Mouse (Mus musculus): Measurements from ENCODE around the gene Cd200r1. TPM values are rescaled to one million over a fixed set of nuclear protein-coding genes. Genes with fewer than 3 reads are reported as not detected.

Cd200r1 gene
- total RNA-seq, 2 experiments from 2014 or later: 0.26 TPM; not detected in 1

- Histone ChIP-seq H3K27ac (no peak overlapping the region), H3K4me3 (no peak overlapping the region)
- no peak for TF ChIP-seq CTCF (conservative IDR thresholded peaks at IDR 0.05)
- DNase-seq (ENCODE audit: low spot score in 2 of 2): no peak
Observed at GRCm38 (mm10) chr16:44734059-44734458, 31.5 kb upstream of the Cd200r1 start.

DNA sequence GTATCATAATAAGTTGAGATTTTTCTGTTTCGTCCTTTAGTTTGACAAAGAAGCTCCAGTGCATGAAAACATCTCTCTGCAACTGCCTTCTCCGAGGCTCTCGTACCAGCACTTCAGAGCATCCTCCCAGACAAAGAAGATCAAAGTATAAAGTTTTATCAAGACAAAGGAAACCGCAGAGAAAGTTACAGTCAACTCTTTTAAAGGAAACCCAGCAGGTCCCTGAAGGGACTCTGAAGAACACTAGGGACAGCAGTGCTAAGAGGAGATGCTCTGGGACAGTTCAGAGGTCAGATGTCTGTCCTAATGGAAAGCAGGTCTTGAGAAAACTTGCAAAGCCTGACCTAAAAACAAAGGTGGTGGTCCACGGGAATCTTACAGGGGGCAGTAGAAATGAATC lies 29.9 kb upstream of the Cd200r1 start:
- no peak for TF ChIP-seq CTCF (conservative IDR thresholded peaks at IDR 0.05)

DNA sequence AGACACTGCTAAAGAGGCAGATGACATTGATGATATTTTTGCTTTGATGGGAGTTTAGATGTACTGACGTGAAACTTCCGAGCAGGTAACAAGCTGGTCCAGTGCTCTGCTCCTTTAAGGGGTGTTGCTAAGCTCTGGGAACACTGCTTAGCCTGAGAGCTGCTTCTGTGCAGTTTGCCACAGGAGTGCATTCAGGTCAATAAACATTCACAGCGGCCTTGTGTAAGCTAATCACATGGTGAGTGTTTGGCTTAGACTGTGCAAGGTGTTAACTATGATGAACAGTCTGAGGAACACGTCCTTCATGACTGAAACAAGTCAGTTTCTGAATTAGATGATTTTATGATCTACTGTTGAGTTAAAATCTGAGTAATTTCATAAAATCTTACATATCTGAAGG lies 29.4 kb upstream of the Cd200r1 start:
- DNase-seq (ENCODE audit: low spot score in 2 of 2): no peak
- H3K4me3 ChIP-seq: no peak overlapping the region
- no peak overlapping the region for H3K27ac ChIP-seq
- TF ChIP-seq CTCF (conservative IDR thresholded peaks at IDR 0.05): no peak

More for the DNA sequence above, 29.9 kb upstream of the Cd200r1 start:
- Histone ChIP-seq H3K27ac (no peak overlapping the region), H3K4me3 (no peak overlapping the region)
- DNase-seq (ENCODE audit: low spot score in 2 of 2): no peak

- Histone ChIP-seq H3K27ac (no peak overlapping the region), H3K4me3 (no peak overlapping the region)
- no peak for DNase-seq (ENCODE audit: low spot score in 2 of 2)
Observed at GRCm38 (mm10) chr16:44742753-44743152, 22.8 kb upstream of the Cd200r1 start.

DNA sequence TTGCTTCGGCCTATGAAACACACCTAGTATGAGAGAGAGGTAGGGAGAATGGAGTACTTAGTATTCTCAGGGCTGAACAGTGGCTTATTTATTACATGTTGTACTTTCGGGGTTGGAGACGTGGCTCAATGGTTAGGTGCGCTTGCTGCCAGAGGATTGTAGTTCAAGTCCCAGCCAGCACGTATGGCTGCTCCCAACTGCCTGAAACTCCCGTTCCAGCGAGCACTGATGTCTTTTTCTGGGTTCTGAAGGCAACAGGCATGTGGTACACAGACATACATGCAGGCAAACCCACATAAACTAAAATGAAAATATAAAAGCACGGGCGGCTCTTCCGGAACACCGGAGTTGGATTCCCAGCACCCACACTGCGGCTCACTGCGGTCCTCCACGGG lies 20.1 kb upstream of the Cd200r1 start:
- Histone ChIP-seq H3K27ac (peak overlapping the region; percentile 98), H3K4me3 (peak overlapping the region; percentile 75)
- no peak for DNase-seq (ENCODE audit: low spot score in 2 of 2)
- TF ChIP-seq CTCF (conservative IDR thresholded peaks at IDR 0.05): no peak

More at GRCm38 (mm10) chr16:44742753-44743152, 22.8 kb upstream of the Cd200r1 start:
- peak; percentile 65 for TF ChIP-seq CTCF (conservative IDR thresholded peaks at IDR 0.05)

- peak within 1 kb of the TSS; percentile 75 for H3K4me3 ChIP-seq
- H3K27ac ChIP-seq: peak within 1 kb of the TSS; percentile 98
- TF ChIP-seq CTCF (conservative IDR thresholded peaks at IDR 0.05): no peak
- DNase-seq (ENCODE audit: low spot score in 2 of 2): peak; percentile 85 to 89
Observed at GRCm38 (mm10) chr16:44745866-44746562, 19.5 kb upstream of the Cd200r1 start, which contains the start of gene Gtpbp8. TSS of gene Gtpbp8 (minus strand) at chr16:44746363.

- no peak overlapping the region for H3K27ac ChIP-seq
- TF ChIP-seq CTCF (conservative IDR thresholded peaks at IDR 0.05): no peak
- DNase-seq (ENCODE audit: low spot score in 2 of 2): no peak
Observed at GRCm38 (mm10) chr16:44748007-44748406, 17.5 kb upstream of the Cd200r1 start.

DNA sequence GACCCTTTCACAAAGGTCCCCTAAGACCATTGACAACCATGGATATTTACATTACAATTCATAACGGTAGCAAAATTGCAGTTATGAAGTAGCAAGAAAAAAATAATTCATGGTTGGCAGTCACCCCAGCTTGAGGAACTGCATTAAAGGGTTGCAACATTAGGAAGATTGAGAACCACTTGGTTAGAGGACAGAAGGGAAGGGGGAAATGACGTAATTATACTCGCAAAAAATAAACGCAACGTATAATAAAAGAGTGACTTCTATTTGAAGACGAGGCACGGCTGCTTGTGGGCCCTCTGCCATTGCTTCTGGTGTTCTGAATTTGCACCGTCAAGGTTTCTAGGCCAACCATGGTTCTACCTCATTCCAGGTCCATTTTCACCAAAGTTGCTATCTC lies 7.8 kb upstream of the Cd200r1 start:
- H3K4me3 ChIP-seq: no peak overlapping the region
- no peak for DNase-seq (ENCODE audit: low spot score in 2 of 2)
- no peak overlapping the region for H3K27ac ChIP-seq
- no peak for TF ChIP-seq CTCF (conservative IDR thresholded peaks at IDR 0.05)

More at GRCm38 (mm10) chr16:44748007-44748406, 17.5 kb upstream of the Cd200r1 start:
- no peak overlapping the region for H3K4me3 ChIP-seq

GRCm38 (mm10) chr16:44761811-44762210 lies 3.7 kb upstream of the Cd200r1 start:
- TF ChIP-seq CTCF (conservative IDR thresholded peaks at IDR 0.05): peak; percentile 70
- H3K27ac ChIP-seq: no peak overlapping the region
- no peak for DNase-seq (ENCODE audit: low spot score in 2 of 2)
- H3K4me3 ChIP-seq: no peak overlapping the region

DNA sequence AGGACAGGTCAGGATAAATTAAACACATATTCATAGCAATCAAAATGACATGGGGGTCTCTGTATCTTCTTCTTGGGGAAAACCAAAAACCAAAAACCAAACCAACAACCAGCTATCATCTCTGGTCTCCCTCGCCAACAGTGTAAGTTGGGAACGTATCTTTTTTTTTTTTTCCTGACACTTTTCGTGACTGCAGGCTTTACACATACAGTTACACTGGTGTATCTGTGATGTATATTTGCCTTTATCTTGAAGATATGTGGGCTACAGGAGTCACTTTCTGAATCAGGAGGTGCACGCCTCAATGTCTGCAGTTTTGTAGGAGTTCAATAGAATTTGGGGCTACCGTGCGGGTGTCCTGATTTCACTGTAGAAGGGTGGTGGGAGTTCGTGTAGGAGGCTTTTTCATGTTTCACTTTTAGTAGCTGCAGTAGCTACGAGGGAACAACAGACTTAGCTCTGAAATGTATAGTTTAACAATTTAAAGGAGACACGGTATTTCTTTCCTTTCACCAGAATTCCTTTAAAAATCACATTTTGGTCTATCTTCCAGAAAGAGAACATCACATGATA lies 870 bp downstream of the Cd200r1 start:
- DNase-seq (ENCODE audit: low spot score in 2 of 2): no peak
- no peak overlapping the region for H3K27ac ChIP-seq
- no peak for TF ChIP-seq CTCF (conservative IDR thresholded peaks at IDR 0.05)

DNA sequence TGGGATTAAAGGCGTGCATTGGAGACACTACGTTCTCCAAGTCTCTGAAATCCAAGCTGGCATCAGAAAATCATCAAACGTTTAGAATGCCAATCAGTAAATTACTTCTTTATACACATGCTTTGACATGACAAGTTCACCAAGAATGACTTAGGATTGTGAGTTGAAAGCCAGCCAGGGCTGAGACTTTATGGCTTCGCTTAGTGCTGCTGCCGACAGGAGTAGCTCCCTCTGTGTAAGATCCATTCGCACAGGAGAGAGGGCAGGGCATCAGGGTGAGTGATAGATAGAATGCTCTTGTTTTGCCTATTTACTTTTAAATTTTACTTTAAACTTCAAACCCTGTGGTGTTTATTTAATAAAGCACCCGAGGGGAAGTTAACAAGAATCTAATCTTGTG lies 2.0 kb downstream of the Cd200r1 start:
- TF ChIP-seq CTCF (conservative IDR thresholded peaks at IDR 0.05): no peak
- DNase-seq (ENCODE audit: low spot score in 2 of 2): no peak
- no peak overlapping the region for H3K4me3 ChIP-seq

More for the DNA sequence above, 870 bp downstream of the Cd200r1 start:
- H3K4me3 ChIP-seq: no peak overlapping the region

GRCm38 (mm10) chr16:44767967-44768366 lies 2.4 kb downstream of the Cd200r1 start:
- DNase-seq (ENCODE audit: low spot score in 2 of 2): no peak
- TF ChIP-seq CTCF (conservative IDR thresholded peaks at IDR 0.05): peak; percentile 89
- H3K27ac ChIP-seq: no peak overlapping the region
- H3K4me3 ChIP-seq: no peak overlapping the region

More for the DNA sequence above, 2.0 kb downstream of the Cd200r1 start:
- no peak overlapping the region for H3K27ac ChIP-seq

GRCm38 (mm10) chr16:44772577-44772976 lies 7.0 kb downstream of the Cd200r1 start:
- no peak overlapping the region for H3K4me3 ChIP-seq
- H3K27ac ChIP-seq: no peak overlapping the region
- no peak for DNase-seq (ENCODE audit: low spot score in 2 of 2)
- TF ChIP-seq CTCF (conservative IDR thresholded peaks at IDR 0.05): no peak

GRCm38 (mm10) chr16:44773673-44774072 lies 8.1 kb downstream of the Cd200r1 start:
- H3K4me3 ChIP-seq: no peak overlapping the region
- TF ChIP-seq CTCF (conservative IDR thresholded peaks at IDR 0.05): no peak
- no peak overlapping the region for H3K27ac ChIP-seq
- DNase-seq (ENCODE audit: low spot score in 2 of 2): no peak
